Mouse (Mus musculus) midbrain, embryonic 11.5 days (tissue): ENCODE data around the gene Pi16. TPM values are rescaled to one million over a fixed set of nuclear protein-coding genes. Genes with fewer than 3 reads are reported as not detected.

Source experiments
- ATAC-seq: fragments of 200-750 bp; cut with Nextera tagmentation; 2 replicates; pipeline ENCODE4 v1.8.0; 2017; ENCODE audit warnings: moderate TSS enrichment, moderate library complexity; ENCODE audit not compliant: low FRiP score
- DNase-seq: peaks from one replicate; pipeline ENCODE4 v3.0.0; 2015; ENCODE audit warnings: low spot score; ENCODE audit errors: missing footprints
- H3K27ac ChIP-seq: fragments of 300-500 bp; sonication (generic); 2 replicates; pipeline ENCODE4 v1.5.1; 2014; ENCODE audit warnings: low read depth, low read length
- H3K27me3 ChIP-seq: fragments of 300-500 bp; sonication (generic); 2 replicates; pipeline ENCODE4 v1.6.1; 2014; ENCODE audit warnings: mild to moderate bottlenecking, low read length, moderate library complexity, mixed read lengths; ENCODE audit not compliant: control insufficient read depth, insufficient read depth
- H3K36me3 ChIP-seq: fragments of 300-500 bp; sonication (generic); 2 replicates; pipeline ENCODE4 v1.6.1; 2014; ENCODE audit warnings: mild to moderate bottlenecking, low read length, moderate library complexity, mixed read lengths; ENCODE audit not compliant: control insufficient read depth, insufficient read depth
- H3K4me1 ChIP-seq: fragments of 300-500 bp; sonication (generic); 2 replicates; pipeline ENCODE4 v1.6.1; 2014; ENCODE audit warnings: low read length; ENCODE audit not compliant: control insufficient read depth, insufficient read depth
- H3K4me2 ChIP-seq: fragments of 300-500 bp; sonication (generic); 2 replicates; pipeline ENCODE4 v1.6.1; 2014; ENCODE audit warnings: mild to moderate bottlenecking, moderate library complexity
- H3K4me3 ChIP-seq: fragments of 300-500 bp; sonication (generic); 2 replicates; pipeline ENCODE4 v1.5.1; 2014; ENCODE audit warnings: low read depth, low read length
- H3K9ac ChIP-seq: fragments of 300-500 bp; sonication (generic); 2 replicates; pipeline ENCODE4 v1.6.1; 2014; ENCODE audit warnings: low read length
- H3K9me3 ChIP-seq: fragments of 300-500 bp; sonication (generic); 2 replicates; pipeline ENCODE4 v1.6.1; 2016; ENCODE audit warnings: low read length; ENCODE audit not compliant: control insufficient read depth
- WGBS: fragments of 180-500 bp; shearing (Covaris S2); extraction: QIAGEN DNeasy Blood & Tissue Kit; methylation state at CpG from one replicate; pipeline ENCODE4 v1.1.7; 2014; 5-methylcytosine and 5-hydroxymethylcytosine counted together
- polyA plus RNA-seq: library from polyadenylated mRNA; unstranded; fragments of >200 nt; fragmentation: Nextera tagmentation; extraction: Ambion mirVana; gene quantifications from 2 replicates; pipeline ENCODE4 v1.2.1, GENCODE M21; 2014

Pi16 gene
- polyA plus RNA-seq, 1 experiment from 2014 or later: 0.56 TPM

- Histone ChIP-seq H3K4me2 (no peak overlapping the region), H3K9ac (no peak overlapping the region), H3K27ac (no peak overlapping the region), H3K27me3 (no peaks in the 10 kb centered on the region), H3K4me3 (no peak overlapping the region), H3K36me3 (no peaks in the 10 kb centered on the region), H3K4me1 (no peaks in the 10 kb centered on the region), H3K9me3 (no peaks in the 10 kb centered on the region; the same call in 1 of the 2 replicates)
- no peak for DNase-seq
- no peak for ATAC-seq
- 93% methylated on average over 2 of the region's 2 CpGs for WGBS
Observed at GRCm38 (mm10) chr17:29312082-29312481, 5.4 kb upstream of the Pi16 start.

- Histone ChIP-seq H3K27me3 (no peaks in the 10 kb centered on the region), H3K4me2 (no peak overlapping the region), H3K9ac (no peak overlapping the region), H3K36me3 (no peaks in the 10 kb centered on the region), H3K4me3 (no peak overlapping the region), H3K9me3 (no peaks in the 10 kb centered on the region; the same call in 1 of the 2 replicates), H3K4me1 (no peaks in the 10 kb centered on the region), H3K27ac (no peak overlapping the region)
- no peak for DNase-seq
- no peak for ATAC-seq
Observed at GRCm38 (mm10) chr17:29313300-29313699, 4.2 kb upstream of the Pi16 start.

GRCm38 (mm10) chr17:29315672-29316465 lies 1.6 kb upstream of the Pi16 start:
- ATAC-seq: no peak
- H3K4me2 ChIP-seq: no peak overlapping the region
- 50% methylated on average over 9 of the region's 9 CpGs for whole genome bisulfite sequencing

GRCm38 (mm10) chr17:29316891-29317290 lies 589 bp upstream of the Pi16 start:
- no peaks in the 10 kb centered on the region for H3K36me3 ChIP-seq
- no peak overlapping the region for H3K4me3 ChIP-seq
- H3K9ac ChIP-seq: no peak overlapping the region
- peaks cover 12% of the 10 kb centered on the region for H3K27me3 ChIP-seq
- H3K4me1 ChIP-seq: no peaks in the 10 kb centered on the region
- no peak overlapping the region for H3K4me2 ChIP-seq
- no peak for ATAC-seq
- no peaks in the 10 kb centered on the region; the same call in 1 of the 2 replicates for H3K9me3 ChIP-seq
- WGBS: 49% methylated on average over 3 of the region's 3 CpGs
- no peak overlapping the region for H3K27ac ChIP-seq
- DNase-seq: no peak

More at GRCm38 (mm10) chr17:29315672-29316465, 1.6 kb upstream of the Pi16 start:
- H3K27me3 ChIP-seq: peaks cover 3% of the 10 kb centered on the region; the same call in 1 of the 2 replicates
- no peak overlapping the region for H3K27ac ChIP-seq
- no peaks in the 10 kb centered on the region for H3K4me1 ChIP-seq
- no peaks in the 10 kb centered on the region; the same call in 1 of the 2 replicates for H3K9me3 ChIP-seq
- no peak overlapping the region for H3K9ac ChIP-seq
- DNase-seq: no peak
- no peak overlapping the region for H3K4me3 ChIP-seq
- no peaks in the 10 kb centered on the region for H3K36me3 ChIP-seq

- Histone ChIP-seq H3K4me1 (peaks cover 4% of the 10 kb centered on the region; the same call in 1 of the 2 replicates), H3K9ac (no peak overlapping the region), H3K9me3 (no peaks in the 10 kb centered on the region), H3K4me2 (no peak overlapping the region), H3K27ac (no peak overlapping the region), H3K27me3 (peaks cover 26% of the 10 kb centered on the region), H3K36me3 (no peaks in the 10 kb centered on the region), H3K4me3 (no peak overlapping the region)
- 51% methylated on average over 6 of the region's 6 CpGs for WGBS
- ATAC-seq (no peak), DNase-seq (no peak)
Observed at GRCm38 (mm10) chr17:29318731-29319250, 1.3 kb downstream of the Pi16 start.

- Histone ChIP-seq H3K4me2 (no peak overlapping the region), H3K4me1 (peaks cover 4% of the 10 kb centered on the region; the same call in 1 of the 2 replicates), H3K27ac (no peak overlapping the region), H3K4me3 (no peak overlapping the region), H3K36me3 (no peaks in the 10 kb centered on the region), H3K9me3 (no peaks in the 10 kb centered on the region), H3K9ac (no peak overlapping the region), H3K27me3 (peaks cover 26% of the 10 kb centered on the region)
- no peak for ATAC-seq
- DNase-seq: no peak
- 90% methylated on average over 7 of the region's 7 CpGs for WGBS
Observed at GRCm38 (mm10) chr17:29319476-29319875, 2.0 kb downstream of the Pi16 start.

GRCm38 (mm10) chr17:29319881-29320639 lies 2.6 kb downstream of the Pi16 start:
- Histone ChIP-seq H3K4me3 (no peak overlapping the region), H3K27ac (no peak overlapping the region), H3K9ac (no peak overlapping the region), H3K9me3 (no peaks in the 10 kb centered on the region), H3K36me3 (no peaks in the 10 kb centered on the region), H3K4me1 (peaks cover 4% of the 10 kb centered on the region; the same call in 1 of the 2 replicates), H3K4me2 (no peak overlapping the region), H3K27me3 (peaks cover 26% of the 10 kb centered on the region)
- WGBS: 70% methylated on average over 8 of the region's 8 CpGs
- no peak for ATAC-seq
- DNase-seq: no peak

- no peak overlapping the region for H3K4me3 ChIP-seq
- DNase-seq (peak; percentile 91), ATAC-seq (no peak)
- 12% methylated on average over 41 of the region's 41 CpGs for WGBS
- H3K27ac ChIP-seq: no peak overlapping the region
- H3K9me3 ChIP-seq: no peaks in the 10 kb centered on the region
- peak overlapping the region; percentile 42 for H3K9ac ChIP-seq
- peak overlapping the region; percentile 24; the same call in 1 of the 2 replicates for H3K4me2 ChIP-seq
- H3K27me3 ChIP-seq: peaks cover 29% of the 10 kb centered on the region
- H3K36me3 ChIP-seq: no peaks in the 10 kb centered on the region
- peaks cover 18% of the 10 kb centered on the region for H3K4me1 ChIP-seq
Observed at GRCm38 (mm10) chr17:29321765-29322602, 4.5 kb downstream of the Pi16 start.
